Mouse (Mus musculus): ENCODE data around the gene Egfem1. TPM values are rescaled to one million over a fixed set of nuclear protein-coding genes. Genes with fewer than 3 reads are reported as not detected.
A peak's percentile ranks its signal among the peaks of the same experiment; 100 is the strongest.

Gene Egfem1
- polyA plus RNA-seq, 1 experiment from 2014 or later, result 7.7 TPM

DNA sequence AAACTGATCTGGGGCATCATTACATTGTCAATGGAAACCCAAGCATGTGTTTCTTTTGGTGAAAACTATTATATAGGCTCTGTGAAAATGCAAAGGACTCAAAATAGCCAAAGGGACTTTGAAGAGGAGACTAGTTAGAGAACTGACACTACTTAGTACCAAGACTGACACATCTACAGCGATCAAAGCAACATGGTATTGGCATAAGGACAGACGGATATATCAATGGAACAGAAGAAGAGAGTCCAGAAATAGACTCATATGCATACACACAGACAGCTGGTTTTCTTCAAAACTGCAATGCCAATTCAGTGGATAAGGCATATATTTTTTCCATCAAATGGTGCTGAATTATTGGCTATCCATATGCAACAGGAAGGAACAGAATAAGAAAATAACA lies 140.6 kb downstream of the Egfem1 start:
- DNase-seq, result no peak
- ATAC-seq (ENCODE audit: low FRiP score, low TSS enrichment), result no peak
- Histone ChIP-seq H3K4me2 (ENCODE audit: low read length) (no peak overlapping the region), H3K4me1 (ENCODE audit: control insufficient read depth, insufficient read depth, low read length) (no peaks in the 10 kb centered on the region), H3K36me3 (ENCODE audit: control insufficient read depth, insufficient read depth, low read length) (no peaks in the 10 kb centered on the region), H3K27ac (replicated peaks; ENCODE audit: low read depth, low read length) (no peak overlapping the region), H3K9ac (replicated peaks; ENCODE audit: low read length) (no peak overlapping the region), H3K9me3 (ENCODE audit: control insufficient read depth, low read length) (no peaks in the 10 kb centered on the region), H3K27me3 (ENCODE audit: control insufficient read depth, insufficient read depth, low read length) (no peaks in the 10 kb centered on the region), H3K4me3 (replicated peaks; ENCODE audit: low read depth, low read length) (no peak overlapping the region)
- 83% methylated on average over 2 of the region's 2 CpGs for WGBS

DNA sequence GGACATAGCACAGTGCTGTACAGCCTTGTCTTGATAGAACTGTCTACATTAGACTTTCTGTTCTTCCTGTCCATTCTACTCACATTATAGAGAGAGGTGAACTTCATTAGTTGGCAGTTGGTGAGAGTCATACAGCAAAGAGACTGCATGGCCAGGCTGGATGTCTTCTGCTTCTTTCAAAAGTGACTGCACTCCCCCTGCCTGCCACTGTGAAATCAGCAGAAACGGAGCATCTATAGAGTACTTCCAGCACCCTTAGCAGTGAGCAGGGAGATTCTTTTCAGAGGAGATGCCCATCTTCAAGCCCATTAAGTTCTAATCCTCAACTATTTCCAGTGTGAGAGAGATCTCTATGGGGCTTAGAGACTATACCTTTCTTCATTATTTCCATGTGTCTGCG lies 147.9 kb downstream of the Egfem1 start:
- Histone ChIP-seq H3K4me2 (ENCODE audit: low read length) (no peak overlapping the region), H3K27ac (replicated peaks; ENCODE audit: low read depth, low read length) (no peak overlapping the region), H3K4me3 (replicated peaks; ENCODE audit: low read depth, low read length) (no peak overlapping the region), H3K9ac (replicated peaks; ENCODE audit: low read length) (no peak overlapping the region), H3K36me3 (ENCODE audit: control insufficient read depth, insufficient read depth, low read length) (no peaks in the 10 kb centered on the region), H3K9me3 (ENCODE audit: control insufficient read depth, low read length) (no peaks in the 10 kb centered on the region), H3K4me1 (ENCODE audit: control insufficient read depth, insufficient read depth, low read length) (no peaks in the 10 kb centered on the region), H3K27me3 (ENCODE audit: control insufficient read depth, insufficient read depth, low read length) (no peaks in the 10 kb centered on the region)
- no peak for DNase-seq
- 64% methylated on average over 2 of the region's 2 CpGs for WGBS
- no peak for ATAC-seq (ENCODE audit: low FRiP score, low TSS enrichment)

DNA sequence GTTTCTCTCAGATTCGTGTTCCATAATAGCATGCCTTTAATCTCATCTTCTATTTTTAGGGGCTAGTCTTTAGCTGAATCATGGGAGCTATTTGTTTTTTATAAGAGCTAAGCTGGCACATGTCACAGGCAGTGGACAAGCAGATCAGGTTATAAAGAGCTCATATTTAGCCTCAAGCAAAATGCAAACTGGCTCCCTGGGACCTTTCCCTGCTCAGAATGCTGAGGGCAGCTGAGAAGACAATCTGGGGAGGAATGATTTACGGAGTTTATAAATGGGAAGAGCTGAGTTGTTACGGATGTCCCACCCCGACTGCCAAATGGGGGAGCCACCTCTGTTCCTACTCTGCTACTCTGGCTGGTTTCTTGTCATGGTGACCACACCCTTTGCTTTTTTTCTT lies 153.7 kb downstream of the Egfem1 start:
- Histone ChIP-seq H3K27me3 (ENCODE audit: control insufficient read depth, insufficient read depth, low read length) (no peaks in the 10 kb centered on the region), H3K4me3 (replicated peaks; ENCODE audit: low read depth, low read length) (no peak overlapping the region), H3K9ac (replicated peaks; ENCODE audit: low read length) (no peak overlapping the region), H3K4me1 (ENCODE audit: control insufficient read depth, insufficient read depth, low read length) (peaks cover 6% of the 10 kb centered on the region; the same call in 1 of the 2 replicates), H3K9me3 (ENCODE audit: control insufficient read depth, low read length) (no peaks in the 10 kb centered on the region), H3K4me2 (ENCODE audit: low read length) (no peak overlapping the region), H3K27ac (replicated peaks; ENCODE audit: low read depth, low read length) (no peak overlapping the region), H3K36me3 (ENCODE audit: control insufficient read depth, insufficient read depth, low read length) (no peaks in the 10 kb centered on the region)
- DNase-seq (peak; percentile 44), ATAC-seq (ENCODE audit: low FRiP score, low TSS enrichment) (no peak)
- WGBS, result 49% methylated on average over 4 of the region's 4 CpGs

DNA sequence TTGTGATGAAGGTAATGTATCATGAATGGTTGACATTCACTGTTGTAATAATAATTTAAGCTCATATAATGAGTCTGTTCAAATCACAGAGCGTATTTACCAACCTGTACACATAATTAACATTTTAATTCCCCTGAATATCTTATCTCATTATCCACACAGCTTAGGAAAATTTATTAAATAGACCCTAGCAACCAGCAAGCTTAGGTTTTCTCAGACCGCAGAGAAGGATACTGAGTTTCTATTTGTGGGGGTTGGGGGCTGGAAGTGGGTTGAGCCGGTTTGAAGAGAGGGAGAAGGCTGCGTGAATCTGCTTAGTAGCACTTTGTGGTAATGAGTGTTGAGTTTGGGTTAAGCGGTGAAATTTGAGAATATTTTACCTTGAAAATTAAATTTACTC lies 154.7 kb downstream of the Egfem1 start:
- 54% methylated on average over 5 of the region's 5 CpGs for WGBS
- no peaks in the 10 kb centered on the region for H3K27me3 ChIP-seq (ENCODE audit: control insufficient read depth, insufficient read depth, low read length)
- ATAC-seq (ENCODE audit: low FRiP score, low TSS enrichment) (no peak), DNase-seq (peak; percentile 17)
- no peaks in the 10 kb centered on the region for H3K36me3 ChIP-seq (ENCODE audit: control insufficient read depth, insufficient read depth, low read length)
- no peak overlapping the region for H3K4me3 ChIP-seq (replicated peaks; ENCODE audit: low read depth, low read length)
- no peak overlapping the region for H3K4me2 ChIP-seq (ENCODE audit: low read length)
- no peaks in the 10 kb centered on the region for H3K9me3 ChIP-seq (ENCODE audit: control insufficient read depth, low read length)
- H3K9ac ChIP-seq (replicated peaks; ENCODE audit: low read length), result no peak overlapping the region
- peaks cover 6% of the 10 kb centered on the region; the same call in 1 of the 2 replicates for H3K4me1 ChIP-seq (ENCODE audit: control insufficient read depth, insufficient read depth, low read length)
- no peak overlapping the region for H3K27ac ChIP-seq (replicated peaks; ENCODE audit: low read depth, low read length)

DNA sequence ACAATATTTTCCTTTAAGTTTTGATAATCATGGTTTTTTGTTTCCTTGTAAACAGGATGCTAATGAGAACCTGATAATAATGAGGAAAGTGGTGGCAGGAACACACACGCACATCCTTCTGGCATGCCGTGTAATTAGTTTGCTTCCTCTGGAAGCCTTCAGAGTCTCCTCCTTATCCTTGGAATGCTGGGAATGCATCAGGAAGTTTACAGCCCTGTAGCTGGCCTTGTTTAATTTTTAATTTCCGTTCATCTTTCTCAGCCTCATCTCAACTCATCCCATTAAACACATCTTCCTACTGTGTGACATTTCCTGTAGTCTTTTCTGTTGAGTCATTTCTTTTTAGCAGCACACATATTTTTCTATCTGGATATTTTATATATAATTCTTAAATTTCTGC lies 161.8 kb downstream of the Egfem1 start:
- Histone ChIP-seq H3K4me1 (ENCODE audit: control insufficient read depth, insufficient read depth, low read length) (no peaks in the 10 kb centered on the region), H3K4me2 (ENCODE audit: low read length) (no peak overlapping the region), H3K36me3 (ENCODE audit: control insufficient read depth, insufficient read depth, low read length) (no peaks in the 10 kb centered on the region), H3K9me3 (ENCODE audit: control insufficient read depth, low read length) (no peaks in the 10 kb centered on the region), H3K27me3 (ENCODE audit: control insufficient read depth, insufficient read depth, low read length) (no peaks in the 10 kb centered on the region), H3K4me3 (replicated peaks; ENCODE audit: low read depth, low read length) (no peak overlapping the region), H3K9ac (replicated peaks; ENCODE audit: low read length) (no peak overlapping the region), H3K27ac (replicated peaks; ENCODE audit: low read depth, low read length) (no peak overlapping the region)
- no peak for DNase-seq
- 59% methylated on average over 3 of the region's 3 CpGs for WGBS
- no peak for ATAC-seq (ENCODE audit: low FRiP score, low TSS enrichment)

DNA sequence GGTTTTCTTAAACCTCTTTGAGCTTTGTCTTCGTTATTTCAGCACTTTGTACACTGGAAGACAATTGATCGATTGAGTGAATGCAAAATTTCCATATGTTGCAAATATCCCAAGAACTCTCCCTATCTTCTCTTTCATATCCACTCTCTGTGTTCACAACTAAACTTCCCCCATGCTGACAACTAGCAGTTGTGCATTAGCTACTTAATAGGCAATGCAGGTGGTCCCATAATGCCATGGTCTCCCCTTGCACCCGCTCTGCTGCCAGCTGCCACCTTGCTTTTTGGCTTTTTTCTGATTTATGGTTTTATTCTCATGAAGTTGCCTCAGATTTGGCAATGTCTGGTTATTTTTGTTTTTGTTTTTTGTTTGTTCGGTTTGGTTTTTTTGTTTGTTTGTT lies 209.8 kb downstream of the Egfem1 start:
- 47% methylated on average over 4 of the region's 4 CpGs for WGBS
- Histone ChIP-seq H3K9ac (replicated peaks; ENCODE audit: low read length) (no peak overlapping the region), H3K4me3 (replicated peaks; ENCODE audit: low read depth, low read length) (no peak overlapping the region), H3K36me3 (ENCODE audit: control insufficient read depth, insufficient read depth, low read length) (no peaks in the 10 kb centered on the region), H3K9me3 (ENCODE audit: control insufficient read depth, low read length) (no peaks in the 10 kb centered on the region), H3K27me3 (ENCODE audit: control insufficient read depth, insufficient read depth, low read length) (no peaks in the 10 kb centered on the region), H3K4me1 (ENCODE audit: control insufficient read depth, insufficient read depth, low read length) (peaks cover 5% of the 10 kb centered on the region; the same call in 1 of the 2 replicates), H3K27ac (replicated peaks; ENCODE audit: low read depth, low read length) (no peak overlapping the region), H3K4me2 (ENCODE audit: low read length) (no peak overlapping the region)
- DNase-seq (no peak), ATAC-seq (ENCODE audit: low FRiP score, low TSS enrichment) (no peak)

DNA sequence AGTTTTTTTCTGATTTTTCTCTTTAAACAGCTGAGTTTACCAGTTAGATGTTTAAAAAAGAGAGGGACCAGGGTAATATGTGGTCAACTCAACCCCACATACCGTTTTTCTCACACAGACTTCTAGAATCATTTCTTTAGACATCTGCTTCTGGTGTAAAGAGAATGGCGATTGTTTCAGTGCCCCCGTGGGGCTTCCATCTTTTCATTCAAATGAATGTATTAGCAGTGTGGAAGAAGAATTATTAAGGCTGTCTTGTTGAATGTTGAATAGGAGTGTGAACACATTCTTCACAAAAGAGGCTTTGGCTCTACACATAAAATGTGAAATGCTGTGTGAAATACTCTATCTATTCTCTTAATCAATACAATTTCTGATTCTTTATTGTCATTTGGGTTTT lies 210.4 kb downstream of the Egfem1 start:
- no peak overlapping the region for H3K4me2 ChIP-seq (ENCODE audit: low read length)
- DNase-seq (peak; percentile 36), ATAC-seq (ENCODE audit: low FRiP score, low TSS enrichment) (no peak)
- H3K27ac ChIP-seq (replicated peaks; ENCODE audit: low read depth, low read length), result no peak overlapping the region
- no peaks in the 10 kb centered on the region for H3K9me3 ChIP-seq (ENCODE audit: control insufficient read depth, low read length)
- H3K36me3 ChIP-seq (ENCODE audit: control insufficient read depth, insufficient read depth, low read length), result no peaks in the 10 kb centered on the region
- H3K27me3 ChIP-seq (ENCODE audit: control insufficient read depth, insufficient read depth, low read length), result no peaks in the 10 kb centered on the region
- no peak overlapping the region for H3K4me3 ChIP-seq (replicated peaks; ENCODE audit: low read depth, low read length)
- WGBS, result 12% methylated on average over 3 of the region's 3 CpGs
- H3K9ac ChIP-seq (replicated peaks; ENCODE audit: low read length), result no peak overlapping the region
- peaks cover 5% of the 10 kb centered on the region; the same call in 1 of the 2 replicates for H3K4me1 ChIP-seq (ENCODE audit: control insufficient read depth, insufficient read depth, low read length)

DNA sequence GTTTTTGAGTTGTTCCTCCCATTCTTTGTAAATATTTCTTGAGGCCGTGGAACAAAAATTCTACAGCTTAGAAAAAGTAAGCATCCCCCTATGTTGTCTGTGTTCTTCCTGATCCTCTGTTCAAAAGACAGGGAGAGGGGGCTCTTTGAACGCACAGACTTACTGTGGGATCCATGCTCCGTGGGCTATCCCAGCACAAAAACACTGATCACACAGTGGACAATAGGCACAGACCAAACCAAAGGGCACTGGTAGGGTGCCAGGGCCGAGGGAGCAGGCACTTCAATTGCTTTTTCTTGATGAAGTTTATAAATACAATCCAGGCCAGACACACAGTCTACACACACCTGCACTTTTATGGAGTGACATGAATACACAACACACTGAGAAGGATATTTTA lies 211.4 kb downstream of the Egfem1 start:
- Histone ChIP-seq H3K9me3 (ENCODE audit: control insufficient read depth, low read length) (no peaks in the 10 kb centered on the region), H3K4me3 (replicated peaks; ENCODE audit: low read depth, low read length) (no peak overlapping the region), H3K4me1 (ENCODE audit: control insufficient read depth, insufficient read depth, low read length) (peaks cover 5% of the 10 kb centered on the region; the same call in 1 of the 2 replicates), H3K9ac (replicated peaks; ENCODE audit: low read length) (no peak overlapping the region), H3K36me3 (ENCODE audit: control insufficient read depth, insufficient read depth, low read length) (no peaks in the 10 kb centered on the region), H3K4me2 (ENCODE audit: low read length) (no peak overlapping the region), H3K27me3 (ENCODE audit: control insufficient read depth, insufficient read depth, low read length) (no peaks in the 10 kb centered on the region), H3K27ac (replicated peaks; ENCODE audit: low read depth, low read length) (no peak overlapping the region)
- DNase-seq (peak; percentile 8), ATAC-seq (ENCODE audit: low FRiP score, low TSS enrichment) (no peak)
- WGBS, result 21% methylated on average over 4 of the region's 4 CpGs

DNA sequence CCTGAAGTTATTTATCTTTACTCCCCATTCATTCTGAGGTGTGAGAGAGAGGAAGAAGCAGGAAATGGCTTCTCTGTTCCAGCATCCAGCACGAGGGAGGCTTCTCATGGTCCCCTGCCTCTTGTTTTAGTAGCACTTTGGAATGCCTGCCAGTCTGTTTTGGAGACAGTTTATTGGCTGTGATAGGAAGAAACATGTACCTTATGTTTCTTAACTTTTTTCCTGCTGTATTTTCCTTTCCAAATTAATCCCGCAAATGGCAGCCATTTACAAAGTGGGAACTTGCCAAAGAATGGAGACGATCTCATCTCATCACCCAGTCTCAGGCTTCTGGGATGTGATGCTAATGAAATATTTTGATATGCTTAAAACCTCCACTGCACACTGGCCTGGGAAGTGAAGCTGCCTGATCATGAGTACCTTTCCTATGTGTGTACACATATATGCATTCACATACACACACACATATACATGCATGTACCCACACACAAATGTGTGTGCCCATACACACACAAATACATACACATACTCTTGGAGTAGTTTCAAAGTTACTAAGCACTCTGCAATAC lies 260.5 kb downstream of the Egfem1 start:
- Histone ChIP-seq H3K36me3 (ENCODE audit: control insufficient read depth, insufficient read depth, low read length) (no peaks in the 10 kb centered on the region), H3K27me3 (ENCODE audit: control insufficient read depth, insufficient read depth, low read length) (no peaks in the 10 kb centered on the region), H3K9ac (replicated peaks; ENCODE audit: low read length) (no peak overlapping the region), H3K4me2 (ENCODE audit: low read length) (no peak overlapping the region), H3K27ac (replicated peaks; ENCODE audit: low read depth, low read length) (no peak overlapping the region), H3K9me3 (ENCODE audit: control insufficient read depth, low read length) (no peaks in the 10 kb centered on the region), H3K4me1 (ENCODE audit: control insufficient read depth, insufficient read depth, low read length) (no peaks in the 10 kb centered on the region), H3K4me3 (replicated peaks; ENCODE audit: low read depth, low read length) (no peak overlapping the region)
- 86% methylated on average over 3 of the region's 3 CpGs for WGBS
- no peak for DNase-seq
- ATAC-seq (ENCODE audit: low FRiP score, low TSS enrichment), result no peak
